ENCODE assay signal across 12 mouse cellular contexts in genomic region chr5:44579899-44580459, GRCm38 (mm10).
A peak's percentile ranks its signal among the peaks of the same experiment; 100 is the strongest.
DNase-seq lines count a peak whose midpoint lies in the region; ATAC-seq and TF ChIP-seq lines count a peak whose summit lies in the region.
"Had no signal": no experiment of that assay in that cellular context is flagged by ENCODE, and none has a peak within 500 bp of the region (broad histone marks: within the 10 kb centered on the region; RNA-seq: fewer than 3 reads in every experiment).

No protein-coding gene starts in this region.

- 0 out of 2 replicates have a peak overlapping the region, but pooled peaks have one; percentile 12 for H3K27ac ChIP-seq in intestine, embryonic 14.5 days (ENCODE audit: low read depth)
- H3K27ac ChIP-seq in intestine, postnatal 0 days (ENCODE audit: low read depth, low read length), result no peak overlapping the region
- peak overlapping the region; percentile 51; the same call in 1 of the 2 replicates for H3K27ac ChIP-seq in limb, embryonic 10.5 days
- H3K27ac ChIP-seq: embryonic facial prominence, embryonic 12.5 days; liver, embryonic 15.5 days had no signal

- no peak overlapping the region for H3K4me3 ChIP-seq in intestine, embryonic 14.5 days (ENCODE audit: low read depth, low read length)
- no peak overlapping the region for H3K4me3 ChIP-seq in intestine, postnatal 0 days (ENCODE audit: low read depth, low read length)
- H3K4me3 ChIP-seq in limb, embryonic 10.5 days, result no peak overlapping the region
- H3K4me3 ChIP-seq: embryonic facial prominence, embryonic 12.5 days; liver, embryonic 15.5 days; myocyte had no signal

- no peak overlapping the region for H3K4me2 ChIP-seq in intestine, embryonic 14.5 days (ENCODE audit: low read length)
- no peak overlapping the region for H3K4me2 ChIP-seq in intestine, postnatal 0 days (replicated peaks; ENCODE audit: low read depth)
- H3K4me2 ChIP-seq: embryonic facial prominence, embryonic 12.5 days; liver, embryonic 15.5 days had no signal

- WGBS in intestine, embryonic 14.5 days, result 53% methylated on average over 10 of the region's 10 CpGs
- 61% methylated on average over 10 of the region's 10 CpGs for WGBS in intestine, postnatal 0 days
- 76% methylated on average over 10 of the region's 10 CpGs for WGBS in limb, embryonic 10.5 days

- H3K27me3 ChIP-seq in intestine, embryonic 14.5 days (replicated peaks; ENCODE audit: control insufficient read depth, insufficient read depth, low read length), result no peaks in the 10 kb centered on the region
- H3K27me3 ChIP-seq in intestine, postnatal 0 days (replicated peaks; ENCODE audit: control insufficient read depth, insufficient read depth, low read length), result no peaks in the 10 kb centered on the region
- no peaks in the 10 kb centered on the region for H3K27me3 ChIP-seq in limb, embryonic 10.5 days (ENCODE audit: low read depth, poor library complexity, severe bottlenecking)
- H3K27me3 ChIP-seq: embryonic facial prominence, embryonic 12.5 days; liver, embryonic 15.5 days had no signal

- no peak for DNase-seq in intestine, embryonic 14.5 days (ENCODE audit: low spot score)
- peak; percentile 5 for DNase-seq in lung, postnatal 10 days
- DNase-seq in lung, postnatal 14 days, result no peak
- DNase-seq in kidney, postnatal 14 days, result peak; percentile 46
- DNase-seq in limb, embryonic 10.5 days (ENCODE audit: low spot score), result no peak
- DNase-seq in gastrocnemius, postnatal 25 days, result no peak
- DNase-seq: thymus, adult 18-20 months had no signal

- H3K4me1 ChIP-seq in intestine, embryonic 14.5 days (replicated peaks; ENCODE audit: control insufficient read depth, insufficient read depth, low read length), result peaks cover 20% of the 10 kb centered on the region
- H3K4me1 ChIP-seq in intestine, postnatal 0 days (replicated peaks; ENCODE audit: control insufficient read depth, insufficient read depth, low read length), result no peaks in the 10 kb centered on the region
- H3K4me1 ChIP-seq in limb, embryonic 10.5 days, result peaks cover 14% of the 10 kb centered on the region
- H3K4me1 ChIP-seq: liver, embryonic 15.5 days had no signal

- H3K36me3 ChIP-seq in intestine, embryonic 14.5 days (ENCODE audit: control insufficient read depth, insufficient read depth, low read length), result no peaks in the 10 kb centered on the region
- no peaks in the 10 kb centered on the region for H3K36me3 ChIP-seq in intestine, postnatal 0 days (ENCODE audit: control insufficient read depth, insufficient read depth)
- H3K36me3 ChIP-seq in limb, embryonic 10.5 days, result no peaks in the 10 kb centered on the region
- H3K36me3 ChIP-seq: embryonic facial prominence, embryonic 12.5 days; liver, embryonic 15.5 days had no signal

- no peak for TF ChIP-seq CTCF in intestine, postnatal 0 days (IDR thresholded peaks at IDR 0.05; ENCODE audit: low read depth)

- H3K9me3 ChIP-seq in intestine, embryonic 14.5 days (ENCODE audit: control insufficient read depth, low read length), result no peaks in the 10 kb centered on the region
- no peaks in the 10 kb centered on the region for H3K9me3 ChIP-seq in intestine, postnatal 0 days (ENCODE audit: control insufficient read depth)
- H3K9me3 ChIP-seq in limb, embryonic 10.5 days (replicated peaks), result no peaks in the 10 kb centered on the region
- H3K9me3 ChIP-seq: embryonic facial prominence, embryonic 12.5 days; liver, embryonic 15.5 days had no signal

- no peak for ATAC-seq in intestine, embryonic 14.5 days (replicated peaks; ENCODE audit: low FRiP score, low TSS enrichment, low read depth)
- no peak for ATAC-seq in intestine, postnatal 0 days
- ATAC-seq: Patski had no signal

- H3K9ac ChIP-seq in intestine, embryonic 14.5 days (ENCODE audit: low read length), result no peak overlapping the region
- H3K9ac ChIP-seq in intestine, postnatal 0 days (ENCODE audit: low read depth, low read length), result no peak overlapping the region
- H3K9ac ChIP-seq: embryonic facial prominence, embryonic 12.5 days; liver, embryonic 15.5 days had no signal

Comparison
In these comparisons a context has a peak if more than half of its experiments do, and no peak if none do; other contexts are left out.
1. DNase-seq: peak in lung, postnatal 10 days (single experiment) and kidney, postnatal 14 days (single experiment); none in intestine, embryonic 14.5 days (single experiment), lung, postnatal 14 days (single experiment), limb, embryonic 10.5 days (single experiment) and gastrocnemius, postnatal 25 days (single experiment).